Mouse (Mus musculus) skeletal muscle tissue, adult 2 months (tissue): Measurements from ENCODE around the gene Raly.
"Not testable (repeated sequence)": the region's sequence is repeated elsewhere in the genome, so short reads cannot be mapped to it uniquely, and the experiment has no call there.

Experiments used
- DNase-seq: peaks from one replicate; pipeline ENCODE4 v3.0.0-alpha.2; 2012; ENCODE audit warnings: low read depth, low spot score

Raly gene

DNA sequence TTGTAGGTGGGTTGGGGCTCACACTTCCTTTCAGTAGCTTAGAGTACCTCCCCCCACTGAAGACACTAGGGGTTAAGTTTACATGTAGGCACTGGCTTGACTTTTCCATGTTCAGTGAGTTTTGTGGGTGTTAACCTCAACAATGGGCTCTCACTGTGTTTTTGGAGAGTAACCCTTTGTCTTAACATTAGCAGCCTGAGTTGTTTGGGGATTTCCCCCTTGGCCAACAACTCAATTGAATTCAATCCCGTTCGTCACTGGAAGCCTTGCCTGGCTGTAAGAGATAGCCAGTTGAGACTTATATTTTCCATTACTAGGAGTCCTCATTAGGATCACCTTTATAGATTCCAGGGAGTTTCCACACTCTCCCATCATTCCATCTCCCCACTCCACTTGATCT, 45.6 kb downstream of the Raly start:
- no peak for DNase-seq

- DNase-seq: no peak
Observed at GRCm38 (mm10) chr2:154848086-154848485, 57.2 kb downstream of the Raly start.

- DNase-seq: peak; percentile 50
Observed at GRCm38 (mm10) chr2:154855383-154855782, 64.5 kb downstream of the Raly start.

GRCm38 (mm10) chr2:154863672-154864071, 72.8 kb downstream of the Raly start:
- DNase-seq: no peak

DNA sequence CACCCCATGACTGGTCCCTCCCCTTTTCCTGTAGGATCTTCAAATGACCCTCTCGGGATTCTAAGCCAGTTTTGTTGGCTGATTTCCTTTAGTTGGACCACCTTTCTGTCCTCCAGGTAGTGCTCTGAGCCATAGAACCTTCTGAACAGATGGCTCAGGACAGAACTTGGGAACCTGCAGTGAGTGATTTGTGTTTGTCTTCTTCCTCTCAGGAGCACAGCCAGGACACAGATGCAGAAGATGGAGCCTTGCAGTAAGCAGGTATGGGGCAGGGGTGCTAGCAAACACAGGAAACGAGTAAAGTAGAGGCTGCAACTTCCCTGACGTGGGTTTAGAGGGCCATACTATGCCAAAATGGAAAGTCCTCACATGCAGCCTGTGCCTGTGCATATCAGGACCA, 74.8 kb downstream of the Raly start:
- DNase-seq: no peak

DNA sequence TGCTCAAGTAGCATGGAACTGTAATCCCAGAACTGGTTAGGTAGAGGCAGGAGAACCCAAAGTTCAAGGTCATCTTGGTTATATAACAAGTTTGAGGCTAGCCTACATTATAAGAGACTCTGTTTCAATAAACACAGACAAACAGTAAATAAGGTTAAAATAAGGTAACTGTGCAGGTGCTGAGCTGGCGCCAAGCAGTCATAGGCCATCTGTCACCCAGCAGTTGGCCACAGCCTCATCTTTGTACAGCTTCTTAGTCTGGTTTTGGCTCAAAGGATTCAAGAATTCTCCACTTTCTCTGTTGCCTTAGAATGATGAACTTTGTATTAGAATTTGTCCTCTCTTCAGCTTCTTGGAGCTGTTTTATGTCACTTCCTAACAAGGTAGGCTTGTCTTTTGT, 77.2 kb downstream of the Raly start:
- no peak for DNase-seq

GRCm38 (mm10) chr2:154869954-154870641, 79.2 kb downstream of the Raly start:
- no peak for DNase-seq

GRCm38 (mm10) chr2:154876621-154877020, 85.7 kb downstream of the Raly start:
- no peak for DNase-seq

DNA sequence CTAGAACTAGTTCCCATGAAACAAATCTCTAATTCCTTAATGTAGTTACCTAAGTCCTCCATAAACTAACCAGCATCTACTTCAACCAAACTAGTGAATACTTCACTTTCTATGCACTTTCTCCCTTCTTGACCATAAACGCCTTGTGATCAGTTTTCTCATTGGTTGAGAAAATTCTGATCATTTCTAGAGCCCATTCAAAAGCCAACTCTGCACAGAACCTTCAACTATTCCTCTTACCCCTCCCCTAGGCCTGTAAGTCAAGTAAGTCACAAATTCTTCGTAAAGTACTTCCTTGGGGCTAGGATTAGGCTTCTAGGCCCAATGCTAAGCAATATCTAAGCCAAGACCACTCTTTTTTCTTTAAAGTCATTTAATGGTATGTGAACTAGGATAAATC, 100.7 kb downstream of the Raly start:
- DNase-seq: no peak

DNA sequence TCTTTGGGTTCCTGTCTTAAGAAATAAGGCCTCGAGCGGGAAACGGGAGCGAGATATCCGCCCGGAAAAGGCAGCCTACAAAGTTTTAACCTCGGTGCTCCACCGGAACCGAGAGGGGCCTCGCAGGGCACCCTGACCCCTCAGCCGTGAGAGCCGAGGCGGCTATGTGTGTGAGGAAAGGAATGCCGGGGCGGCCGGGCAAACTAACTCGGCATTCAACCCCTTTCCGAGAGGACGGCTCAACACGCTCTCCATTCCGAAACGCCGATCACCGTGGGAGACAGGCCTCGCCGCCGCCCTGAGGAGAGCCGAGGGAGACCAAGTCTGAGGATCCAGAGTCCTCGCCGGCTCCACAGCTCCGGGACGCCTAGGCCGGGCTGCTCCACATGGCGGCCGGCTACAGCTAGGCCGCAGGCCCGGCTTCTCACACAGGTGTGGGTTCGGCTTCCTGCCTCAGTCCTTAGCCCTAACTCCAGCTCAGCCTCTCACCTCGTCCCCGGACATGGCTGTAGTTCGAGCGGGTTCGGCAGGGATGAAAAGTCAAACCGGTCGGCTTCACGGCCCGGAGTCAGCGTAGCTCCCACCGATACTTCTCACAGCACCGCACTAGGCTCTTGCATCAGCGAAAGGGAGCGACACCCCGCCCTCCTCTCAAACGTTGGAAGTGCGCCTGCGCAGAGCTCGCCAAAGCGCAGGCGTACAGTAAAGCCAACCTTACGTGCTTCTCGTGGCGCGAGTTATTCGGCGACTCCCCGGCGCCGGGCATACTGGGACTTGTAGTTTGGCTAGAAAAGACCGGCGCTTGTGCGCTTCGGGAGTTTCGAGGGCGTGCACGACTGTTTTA, 101.5 kb downstream of the Raly start, which contains the start of gene Eif2s2:
Gene Eif2s2 (minus strand): TSS at position 735 of the 844 bp plus-strand sequence.
- DNase-seq: peak; percentile 99

DNA sequence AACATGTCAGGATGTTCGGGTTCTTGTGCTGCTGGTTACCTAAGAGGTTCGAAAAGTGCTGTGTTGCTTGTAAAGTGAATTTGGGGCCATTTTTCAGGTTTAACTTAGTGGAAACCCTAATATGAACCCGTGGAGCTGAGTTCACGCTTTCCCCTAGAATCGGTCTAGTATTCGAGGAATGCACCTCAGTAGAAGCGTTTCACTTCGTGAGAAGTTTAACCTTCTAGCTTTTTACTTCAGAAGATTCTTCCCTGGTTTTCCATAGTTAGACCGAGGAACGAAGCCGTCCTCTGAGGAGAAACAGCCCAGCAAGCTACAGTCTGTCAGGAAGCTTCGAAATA, 102.1 kb downstream of the Raly start:
- DNase-seq: no peak

GRCm38 (mm10) chr2:154893548-154893947, 102.7 kb downstream of the Raly start:
- DNase-seq: no peak

GRCm38 (mm10) chr2:154899004-154899403, 108.1 kb downstream of the Raly start:
- DNase-seq: not testable (repeated sequence)

DNA sequence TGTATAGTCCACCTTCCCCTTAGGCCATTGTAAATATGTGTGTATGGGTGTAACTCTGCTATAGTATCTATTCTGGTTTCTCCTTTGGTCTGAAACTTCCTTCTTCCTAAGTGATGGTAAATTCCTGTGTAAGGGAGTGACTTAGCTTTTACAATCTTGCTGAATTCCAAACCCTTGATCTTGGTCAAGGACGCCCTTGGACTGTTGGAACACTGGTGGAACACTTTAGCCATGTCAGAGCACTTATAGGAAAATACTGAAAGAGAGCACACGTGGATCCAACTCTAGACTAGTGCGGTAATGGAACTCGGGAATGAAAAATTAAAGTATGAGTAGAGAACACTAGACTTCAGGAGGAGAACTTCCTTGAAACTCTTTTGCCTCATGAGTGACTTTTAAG, 108.5 kb downstream of the Raly start:
- not testable (repeated sequence) for DNase-seq

DNA sequence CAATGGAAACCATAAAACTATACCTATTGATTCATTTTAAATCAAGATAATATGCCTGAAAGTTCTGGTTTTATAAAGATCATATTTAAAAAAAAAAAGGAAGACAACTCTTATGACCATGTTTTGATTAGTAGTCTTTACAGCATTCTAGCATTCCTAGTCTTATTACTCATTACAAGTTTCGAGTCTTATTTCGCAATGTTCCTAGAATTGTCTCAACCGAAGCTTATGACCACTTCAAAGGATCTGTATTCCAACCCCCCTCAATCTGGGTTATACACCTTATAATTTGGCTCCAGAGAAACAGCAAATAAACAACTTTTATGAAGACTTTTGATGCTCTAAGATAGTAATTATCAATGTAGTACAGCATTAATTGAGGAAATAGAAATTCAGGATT, 111.2 kb downstream of the Raly start:
- no peak for DNase-seq

DNA sequence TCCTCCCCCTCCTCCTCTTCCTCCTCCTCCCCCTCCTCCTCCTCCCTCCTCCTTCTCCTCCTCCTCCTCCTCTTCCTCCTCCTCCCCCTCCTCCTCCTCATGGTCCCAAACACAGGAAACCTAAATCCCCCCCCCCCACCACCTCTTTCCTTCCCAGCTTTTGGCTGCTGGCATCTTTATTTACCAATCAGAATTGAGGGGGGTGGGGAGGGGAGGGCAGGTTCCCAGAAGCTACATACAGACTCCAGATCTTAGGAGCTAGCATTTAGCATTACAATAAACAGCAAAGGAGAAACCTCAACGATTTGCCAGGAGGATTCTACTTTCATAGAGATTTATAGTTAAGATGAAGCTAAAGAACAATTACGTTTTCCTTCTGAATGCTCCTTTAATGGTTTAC, 114.9 kb downstream of the Raly start:
- DNase-seq: no peak

GRCm38 (mm10) chr2:154908223-154908622, 117.3 kb downstream of the Raly start:
- DNase-seq: not testable (repeated sequence)

GRCm38 (mm10) chr2:154909789-154910188, 118.9 kb downstream of the Raly start:
- DNase-seq: no peak

- no peak for DNase-seq
Observed at GRCm38 (mm10) chr2:154915922-154916541, 125.1 kb downstream of the Raly start.

DNA sequence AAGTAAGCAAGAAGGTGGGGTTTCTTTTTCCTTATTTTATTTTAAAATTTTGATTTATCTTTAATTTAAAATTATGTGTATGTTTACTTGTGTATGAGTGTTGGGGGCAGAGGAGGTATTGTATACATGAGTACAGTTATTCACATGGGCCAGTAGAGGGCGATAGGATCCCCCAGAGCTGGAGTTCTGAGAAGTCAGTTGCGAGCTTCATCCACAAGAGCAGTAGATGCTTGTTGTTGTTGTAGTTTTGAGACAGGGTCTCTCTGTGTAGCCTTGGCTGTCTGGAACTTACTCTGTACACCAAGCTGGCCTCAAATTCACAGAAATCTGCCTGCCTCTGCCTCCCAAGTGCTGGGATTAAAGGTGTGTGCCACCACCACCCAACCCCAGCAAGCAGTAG, 125.7 kb downstream of the Raly start:
- peak; percentile 20 for DNase-seq
